Mouse (Mus musculus): ENCODE measurements around the gene Ddn.

Gene Ddn

GRCm38 (mm10) chr15:98796803-98797595, 12.3 kb downstream of the Ddn start:
- no peak for DNase-seq (ENCODE audit: low spot score)

GRCm38 (mm10) chr15:98793141-98793698, 16.1 kb downstream of the Ddn start:
- DNase-seq (ENCODE audit: low spot score) = no peak

GRCm38 (mm10) chr15:98792233-98793020, 16.9 kb downstream of the Ddn start:
- no peak for DNase-seq (ENCODE audit: low spot score)

GRCm38 (mm10) chr15:98791771-98792170, 17.5 kb downstream of the Ddn start:
- DNase-seq (ENCODE audit: low spot score) = no peak

GRCm38 (mm10) chr15:98791221-98791620, 18.1 kb downstream of the Ddn start:
- DNase-seq (ENCODE audit: low spot score) = no peak

- DNase-seq (ENCODE audit: low spot score) = no peak
These were observed 18.5 kb downstream of the Ddn start for GRCm38 (mm10) chr15:98790761-98791160.

- DNase-seq (ENCODE audit: low spot score) = no peak
These were observed 19.4 kb downstream of the Ddn start, which contains the start of gene Wnt1 for GRCm38 (mm10) chr15:98789661-98790535. Gene Wnt1 (plus strand): TSS chr15:98789857.

GRCm38 (mm10) chr15:98788972-98789660, 20.2 kb downstream of the Ddn start:
- DNase-seq (ENCODE audit: low spot score) = no peak

GRCm38 (mm10) chr15:98787930-98788329, 21.4 kb downstream of the Ddn start:
- DNase-seq (ENCODE audit: low spot score) = no peak

- DNase-seq (ENCODE audit: low spot score) = no peak
These were observed 23.5 kb downstream of the Ddn start for GRCm38 (mm10) chr15:98785744-98786143.

GRCm38 (mm10) chr15:98781166-98781565, 28.1 kb downstream of the Ddn start:
- no peak for DNase-seq (ENCODE audit: low spot score)

GRCm38 (mm10) chr15:98780573-98780972, 28.7 kb downstream of the Ddn start:
- no peak for DNase-seq (ENCODE audit: low spot score)

- no peak for DNase-seq (ENCODE audit: low spot score)
These were observed 29.2 kb downstream of the Ddn start for GRCm38 (mm10) chr15:98780075-98780474.

- DNase-seq (ENCODE audit: low spot score) = no peak
These were observed 30.5 kb downstream of the Ddn start for GRCm38 (mm10) chr15:98778806-98779205.

- no peak for DNase-seq (ENCODE audit: low spot score)
These were observed 31.0 kb downstream of the Ddn start for GRCm38 (mm10) chr15:98778191-98778770.

- no peak for DNase-seq (ENCODE audit: low spot score)
These were observed 31.5 kb downstream of the Ddn start, which contains the start of gene Wnt10b for GRCm38 (mm10) chr15:98777762-98778161. Gene Wnt10b (minus strand): TSS chr15:98778150.

GRCm38 (mm10) chr15:98777005-98777616, 32.2 kb downstream of the Ddn start:
- no peak for DNase-seq (ENCODE audit: low spot score)

GRCm38 (mm10) chr15:98776280-98777004, 32.8 kb downstream of the Ddn start:
- DNase-seq (ENCODE audit: low spot score) = no peak

- DNase-seq (ENCODE audit: low spot score) = no peak
These were observed 33.8 kb downstream of the Ddn start for GRCm38 (mm10) chr15:98775533-98775932.

- no peak for DNase-seq (ENCODE audit: low spot score)
These were observed 35.2 kb downstream of the Ddn start for GRCm38 (mm10) chr15:98774096-98774495.
